Mouse (Mus musculus): ENCODE results near the gene Olfr1040. TPM values are rescaled to one million over a fixed set of nuclear protein-coding genes. Genes with fewer than 3 reads are reported as not detected.

Olfr1040 gene
- polyA plus RNA-seq, 1 experiment from 2014 or later, result not detected

Other genes starting within 250 kb of the Olfr1040 start
- not detected in 2 replicates for gene Olfr1024, start 241.7 kb downstream of the Olfr1040 start, polyA plus RNA-seq (2015; fragmentation: Nextera tagmentation; extraction: Ambion mirVana)
- gene Olfr1025-ps1, start 231.5 kb downstream of the Olfr1040 start, polyA plus RNA-seq (2015; fragmentation: Nextera tagmentation; extraction: Ambion mirVana), result not detected in 2 replicates
- gene Olfr1026, start 225.2 kb downstream of the Olfr1040 start, polyA plus RNA-seq (2015; fragmentation: Nextera tagmentation; extraction: Ambion mirVana), result not detected in 2 replicates
- gene Olfr1028, start 196.3 kb downstream of the Olfr1040 start, polyA plus RNA-seq (2015; fragmentation: Nextera tagmentation; extraction: Ambion mirVana), result not detected in 2 replicates
- gene Olfr1029, start 172.8 kb downstream of the Olfr1040 start, polyA plus RNA-seq (2015; fragmentation: Nextera tagmentation; extraction: Ambion mirVana), result not detected in 2 replicates
- gene Olfr1030, start 167.5 kb downstream of the Olfr1040 start, polyA plus RNA-seq (2015; fragmentation: Nextera tagmentation; extraction: Ambion mirVana), result not detected in 2 replicates
- gene Olfr1031, start 156.4 kb downstream of the Olfr1040 start, polyA plus RNA-seq (2015; fragmentation: Nextera tagmentation; extraction: Ambion mirVana), result not detected in 2 replicates
- gene Olfr1032, start 141.2 kb downstream of the Olfr1040 start, polyA plus RNA-seq (2015; fragmentation: Nextera tagmentation; extraction: Ambion mirVana), result not detected in 2 replicates
- gene Olfr1033, start 126.1 kb downstream of the Olfr1040 start, polyA plus RNA-seq (2015; fragmentation: Nextera tagmentation; extraction: Ambion mirVana), result not detected in 2 replicates
- not detected in 2 replicates for gene Olfr1034, start 100.9 kb downstream of the Olfr1040 start, polyA plus RNA-seq (2015; fragmentation: Nextera tagmentation; extraction: Ambion mirVana)
- not detected in 2 replicates for gene Olfr1036, start 72.7 kb downstream of the Olfr1040 start, polyA plus RNA-seq (2015; fragmentation: Nextera tagmentation; extraction: Ambion mirVana)
- not detected in 2 replicates for gene Olfr1037, start 59.3 kb downstream of the Olfr1040 start, polyA plus RNA-seq (2015; fragmentation: Nextera tagmentation; extraction: Ambion mirVana)
- not detected in 2 replicates for gene Olfr1039, start 10.8 kb downstream of the Olfr1040 start, polyA plus RNA-seq (2015; fragmentation: Nextera tagmentation; extraction: Ambion mirVana)
- gene Olfr1042, start 15.1 kb upstream of the Olfr1040 start, polyA plus RNA-seq (2015; fragmentation: Nextera tagmentation; extraction: Ambion mirVana), result not detected in 2 replicates
- gene Olfr1043, start 20.8 kb upstream of the Olfr1040 start, polyA plus RNA-seq (2015; fragmentation: Nextera tagmentation; extraction: Ambion mirVana), result not detected in 2 replicates
- not detected in 2 replicates for gene Olfr1044, start 31.1 kb upstream of the Olfr1040 start, polyA plus RNA-seq (2015; fragmentation: Nextera tagmentation; extraction: Ambion mirVana)
- not detected in 2 replicates for gene Olfr52, start 39.0 kb upstream of the Olfr1040 start, polyA plus RNA-seq (2015; fragmentation: Nextera tagmentation; extraction: Ambion mirVana)
- gene Olfr1045, start 56.3 kb upstream of the Olfr1040 start, polyA plus RNA-seq (2015; fragmentation: Nextera tagmentation; extraction: Ambion mirVana), result not detected in 2 replicates
- gene Olfr1046, start 72.6 kb upstream of the Olfr1040 start, polyA plus RNA-seq (2015; fragmentation: Nextera tagmentation; extraction: Ambion mirVana), result not detected in 2 replicates
- gene Olfr1047, start 84.7 kb upstream of the Olfr1040 start, polyA plus RNA-seq (2015; fragmentation: Nextera tagmentation; extraction: Ambion mirVana), result not detected in 2 replicates
- gene Olfr1048, start 93.6 kb upstream of the Olfr1040 start, polyA plus RNA-seq (2015; fragmentation: Nextera tagmentation; extraction: Ambion mirVana), result not detected in 2 replicates
- not detected in 2 replicates for gene Olfr1049, start 111.6 kb upstream of the Olfr1040 start, polyA plus RNA-seq (2015; fragmentation: Nextera tagmentation; extraction: Ambion mirVana)
- not detected in 2 replicates for gene Olfr1051, start 132.4 kb upstream of the Olfr1040 start, polyA plus RNA-seq (2015; fragmentation: Nextera tagmentation; extraction: Ambion mirVana)
- not detected in 2 replicates for gene Olfr1052, start 145.7 kb upstream of the Olfr1040 start, polyA plus RNA-seq (2015; fragmentation: Nextera tagmentation; extraction: Ambion mirVana)
- gene Olfr1053, start 168.6 kb upstream of the Olfr1040 start, polyA plus RNA-seq (2015; fragmentation: Nextera tagmentation; extraction: Ambion mirVana), result not detected in 2 replicates
- not detected in 2 replicates for gene Olfr1054, start 188.7 kb upstream of the Olfr1040 start, polyA plus RNA-seq (2015; fragmentation: Nextera tagmentation; extraction: Ambion mirVana)
- gene Olfr1055, start 203.6 kb upstream of the Olfr1040 start, polyA plus RNA-seq (2015; fragmentation: Nextera tagmentation; extraction: Ambion mirVana), result not detected in 2 replicates
- gene Olfr1056, start 215.7 kb upstream of the Olfr1040 start, polyA plus RNA-seq (2015; fragmentation: Nextera tagmentation; extraction: Ambion mirVana), result not detected in 2 replicates
- not detected in 2 replicates for gene Olfr1057, start 231.7 kb upstream of the Olfr1040 start, polyA plus RNA-seq (2015; fragmentation: Nextera tagmentation; extraction: Ambion mirVana)
- gene Olfr1058, start 241.8 kb upstream of the Olfr1040 start, polyA plus RNA-seq (2015; fragmentation: Nextera tagmentation; extraction: Ambion mirVana), result not detected in 2 replicates